Mouse (Mus musculus): ENCODE data around the gene Gm21961.
"Not testable (repeated sequence)": the region's sequence is repeated elsewhere in the genome, so short reads cannot be mapped to it uniquely, and the experiment has no call there.

The Gm21961 gene

DNA sequence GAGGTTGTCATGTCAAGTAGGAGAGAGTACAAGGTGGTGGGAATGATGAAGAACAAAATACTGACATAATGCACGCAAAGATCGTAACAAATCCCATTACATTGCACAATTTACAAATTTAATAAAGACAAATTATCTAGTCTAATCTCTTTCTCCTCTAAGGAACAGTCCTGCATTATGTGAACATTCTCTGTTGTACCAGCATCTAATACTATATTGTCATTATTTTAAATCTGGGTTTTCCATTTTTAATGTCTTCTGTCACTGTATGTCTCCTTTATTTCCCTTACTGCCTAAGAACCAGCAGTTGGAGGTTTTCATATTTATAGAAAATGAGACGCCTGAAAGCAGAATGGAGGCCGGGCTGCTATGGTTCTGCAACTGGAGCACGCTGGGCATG, at the start of gene Gm21961:
Gm21961 (minus strand) TSS at position 101 of the 400 bp plus-strand sequence.
- no peak for DNase-seq

DNA sequence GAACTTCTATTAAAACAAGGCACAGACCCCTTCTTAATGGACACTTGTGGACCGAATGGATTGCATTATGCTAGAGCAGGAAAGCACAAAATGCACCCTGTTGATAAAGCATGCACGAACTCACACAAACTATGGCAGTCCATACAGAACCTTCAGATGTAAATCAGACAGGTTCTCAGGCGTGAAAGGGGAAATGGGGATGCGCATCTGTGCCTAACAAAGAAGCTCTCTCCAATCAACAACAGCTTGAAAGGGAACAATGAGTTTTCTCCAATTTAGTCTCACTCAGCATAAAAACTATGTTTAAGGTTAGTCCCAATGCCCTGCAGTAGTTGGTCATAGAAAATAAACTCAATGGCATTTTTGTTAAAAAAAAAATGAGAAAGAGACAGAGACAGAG, 27.3 kb upstream of the Gm21961 start:
- no peak for DNase-seq

- DNase-seq = not testable (repeated sequence)
Measured at GRCm38 (mm10) chr15:65039216-65039615, 24.5 kb upstream of the Gm21961 start.

- no peak for DNase-seq
Measured at GRCm38 (mm10) chr15:65017971-65018370, 3.3 kb upstream of the Gm21961 start.

GRCm38 (mm10) chr15:65006177-65006576, 8.5 kb downstream of the Gm21961 start:
- no peak for DNase-seq

GRCm38 (mm10) chr15:64994498-64994897, 20.2 kb downstream of the Gm21961 start:
- DNase-seq = no peak

DNA sequence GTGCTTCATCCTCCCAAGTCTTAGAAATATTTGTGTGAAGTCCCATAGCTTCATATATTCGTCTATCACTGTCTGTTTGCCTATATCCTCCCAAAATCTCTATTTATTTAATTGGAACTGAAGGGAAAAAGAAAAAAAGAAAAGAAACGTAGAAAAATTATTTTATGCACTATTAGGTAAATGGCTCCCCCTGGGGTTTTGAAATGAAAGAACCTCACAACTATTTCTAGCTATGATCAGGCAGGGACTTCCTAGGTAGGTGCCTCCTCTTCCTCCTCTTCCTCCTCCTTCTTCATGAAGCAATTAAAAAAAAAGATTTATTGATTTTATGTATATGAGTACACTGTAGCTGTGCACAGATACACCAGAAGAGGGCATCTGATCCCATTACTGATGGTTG, 34.7 kb downstream of the Gm21961 start:
- DNase-seq = no peak

- DNase-seq = no peak
Measured at GRCm38 (mm10) chr15:64976044-64976805, 38.5 kb downstream of the Gm21961 start.
